30 mouse cellular contexts compared by ENCODE assay signal in the genomic region with DNA sequence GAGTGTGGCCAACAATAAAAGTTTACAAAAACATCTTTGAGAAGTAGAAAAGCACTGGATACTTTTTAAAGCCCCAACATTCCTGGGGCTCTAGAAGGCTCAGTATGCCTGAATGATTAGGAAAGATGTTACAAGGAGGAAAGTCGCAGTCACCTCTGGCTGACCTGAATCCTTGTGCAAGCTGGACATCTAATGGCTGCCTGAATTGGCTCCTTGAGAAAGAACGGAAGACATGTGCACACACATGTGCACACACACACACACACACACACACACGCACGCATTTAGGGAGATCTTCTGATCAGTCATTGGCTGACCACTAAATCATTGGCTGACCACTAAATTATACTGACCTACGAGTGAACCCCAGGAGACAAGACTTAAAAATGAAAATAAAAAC. TPM values are rescaled to one million over a fixed set of nuclear protein-coding genes. Genes with fewer than 3 reads are reported as not detected.
DNase-seq lines count a peak whose midpoint lies in the region; ATAC-seq and TF ChIP-seq lines count a peak whose summit lies in the region.
"Had no signal": no experiment of that assay in that cellular context is flagged by ENCODE, and none has a peak within 500 bp of the region (broad histone marks: within the 10 kb centered on the region; RNA-seq: fewer than 3 reads in every experiment).

No protein-coding gene starts in this region.

- H3K4me2 ChIP-seq in kidney, embryonic 15.5 days: no peak overlapping the region
- no peak overlapping the region for H3K4me2 ChIP-seq in lung, postnatal 0 days (replicated peaks; ENCODE audit: low read depth, low read length)
- H3K4me2 ChIP-seq: embryonic facial prominence, embryonic 15.5 days; hindbrain, embryonic 13.5 days had no signal

- no peak for ATAC-seq in kidney, embryonic 15.5 days (replicated peaks; ENCODE audit: low FRiP score)
- peak; percentile 26; the same call in 1 of the 2 replicates for ATAC-seq in lung, postnatal 0 days
- ATAC-seq: activated CD4-positive, CD25-positive, alpha-beta regulatory T cell, adult 4 months; CD4-positive, CD25-positive, alpha-beta regulatory T cell, adult 4 months; forebrain, embryonic 14.5 days; hindbrain, postnatal 0 days had no signal

- H3K9ac ChIP-seq in kidney, embryonic 15.5 days: no peak overlapping the region
- no peak overlapping the region for H3K9ac ChIP-seq in lung, postnatal 0 days (replicated peaks; ENCODE audit: low read depth)
- H3K9ac ChIP-seq: embryonic facial prominence, embryonic 15.5 days; hindbrain, embryonic 13.5 days had no signal

- no peak for TF ChIP-seq EP300 in lung, postnatal 0 days (IDR thresholded peaks at IDR 0.05)

- no peaks in the 10 kb centered on the region for H3K36me3 ChIP-seq in kidney, embryonic 15.5 days
- H3K36me3 ChIP-seq in lung, postnatal 0 days (ENCODE audit: insufficient read depth, low read length): no peaks in the 10 kb centered on the region
- H3K36me3 ChIP-seq: embryonic facial prominence, embryonic 15.5 days; forebrain, embryonic 10.5 days; G1E; heart, embryonic 10.5 days; hindbrain, embryonic 13.5 days had no signal

- TF ChIP-seq CTCF in lung, postnatal 0 days (IDR thresholded peaks at IDR 0.05): no peak

- no peak overlapping the region for H3K4me3 ChIP-seq in kidney, embryonic 15.5 days (replicated peaks)
- no peak overlapping the region for H3K4me3 ChIP-seq in lung, postnatal 0 days (ENCODE audit: low read depth, low read length)
- H3K4me3 ChIP-seq: embryonic facial prominence, embryonic 15.5 days; erythroblast, embryonic 14.5 days; forebrain, embryonic 10.5 days; heart, embryonic 10.5 days; hindbrain, embryonic 13.5 days had no signal

- peaks cover 10% of the 10 kb centered on the region; the same call in 1 of the 2 replicates for H3K4me1 ChIP-seq in kidney, embryonic 15.5 days
- H3K4me1 ChIP-seq in lung, postnatal 0 days (ENCODE audit: insufficient read depth, low read depth, low read length): peaks cover 4% of the 10 kb centered on the region; the same call in 1 of the 2 replicates
- H3K4me1 ChIP-seq: heart, embryonic 10.5 days had no signal

- H3K9me3 ChIP-seq in kidney, embryonic 15.5 days (replicated peaks): no peaks in the 10 kb centered on the region
- no peaks in the 10 kb centered on the region for H3K9me3 ChIP-seq in lung, postnatal 0 days (ENCODE audit: low read length)
- H3K9me3 ChIP-seq: embryonic facial prominence, embryonic 15.5 days; forebrain, embryonic 10.5 days; G1E; heart, embryonic 10.5 days; hindbrain, embryonic 13.5 days had no signal

- DNase-seq in adrenal gland, postnatal 14 days: peak; percentile 25
- DNase-seq in adrenal gland, postnatal 36 days: no peak
- DNase-seq in kidney, adult 9 months: no peak
- peak; percentile 54 for DNase-seq in lung, postnatal 0 days (ENCODE audit: low spot score)
- DNase-seq in lung, postnatal 4 days: no peak
- peak; percentile 37 for DNase-seq in skeletal muscle tissue, adult 2 months (ENCODE audit: low read depth, low spot score)
- DNase-seq in cerebellum, adult 9-10 months: no peak
- DNase-seq: adrenal gland, postnatal 25 days; B cell, adult 2 months; cerebellum, adult 2 months; cerebellum, postnatal 14 days; embryo, embryonic 11 days; gastrocnemius, postnatal 36 days; heart, adult 18-20 months; heart, postnatal 10 days had no signal

- H3K27me3 ChIP-seq in kidney, embryonic 15.5 days: no peaks in the 10 kb centered on the region
- no peaks in the 10 kb centered on the region for H3K27me3 ChIP-seq in lung, postnatal 0 days (replicated peaks; ENCODE audit: insufficient read depth, low read length)
- H3K27me3 ChIP-seq: embryonic facial prominence, embryonic 15.5 days had no signal

- 69% methylated on average over 5 of the region's 5 CpGs for WGBS in kidney, embryonic 15.5 days
- 63% methylated on average over 5 of the region's 5 CpGs for WGBS in lung, postnatal 0 days

- 0 out of 2 replicates have a peak overlapping the region, but pooled peaks have one; percentile 32 for H3K27ac ChIP-seq in kidney, embryonic 15.5 days
- no peak overlapping the region for H3K27ac ChIP-seq in lung, postnatal 0 days (ENCODE audit: low read length)
- H3K27ac ChIP-seq: embryonic facial prominence, embryonic 15.5 days; forebrain, embryonic 10.5 days; heart, embryonic 10.5 days; hindbrain, embryonic 13.5 days; hindbrain, postnatal 0 days had no signal

RNA-seq across cellular contexts. Expression of gene Mfsd6l, which starts 14.9 kb away (rescaled TPM):
- 0.15 TPM in 1 of 2 replicates, not detected in the other for total RNA-seq in adrenal gland, postnatal 14 days (2021)
- total RNA-seq in adrenal gland, postnatal 36 days (2021): not detected
- 2.1 TPM in 2 replicates for polyA plus RNA-seq in kidney, embryonic 15.5 days (2015; fragmentation: Nextera tagmentation; extraction: Ambion mirVana)
- 5.8 and 6.3 TPM in 2 replicates for polyA plus RNA-seq in lung, postnatal 0 days (2015; fragmentation: Nextera tagmentation; extraction: Ambion mirVana)
- total RNA-seq: adrenal gland, adult 18-20 months; common myeloid progenitor, adult 5-6 weeks; gastrocnemius, postnatal 36 days; hematopoietic stem cell, adult 5-6 weeks had no signal
- polyA plus RNA-seq: activated CD4-positive, CD25-positive, alpha-beta regulatory T cell, adult 4 months; CD4-positive, CD25-positive, alpha-beta regulatory T cell, adult 4 months; erythroblast, embryonic 14.5 days; forebrain, embryonic 14.5 days; G1E; heart, embryonic 14.5 days; hindbrain, embryonic 13.5 days had no signal

RNA-seq across cellular contexts. Expression of gene Ccdc42, which starts 16.0 kb away (rescaled TPM):
- total RNA-seq in adrenal gland, postnatal 14 days (2021): not detected in 2 replicates
- not detected for total RNA-seq in adrenal gland, postnatal 36 days (2021)
- 3.2 and 3.8 TPM in 2 replicates for polyA plus RNA-seq in kidney, embryonic 15.5 days (2015; fragmentation: Nextera tagmentation; extraction: Ambion mirVana)
- 0.81 and 0.91 TPM in 2 replicates for polyA plus RNA-seq in lung, postnatal 0 days (2015; fragmentation: Nextera tagmentation; extraction: Ambion mirVana)
- total RNA-seq: adrenal gland, postnatal 25 days; common myeloid progenitor, adult 5-6 weeks; G1E; gastrocnemius, postnatal 36 days; heart, adult 18-20 months; hematopoietic stem cell, adult 5-6 weeks; hindbrain, postnatal 0 days had no signal
- polyA plus RNA-seq: activated CD4-positive, CD25-positive, alpha-beta regulatory T cell, adult 4 months; CD4-positive, CD25-positive, alpha-beta regulatory T cell, adult 4 months; embryonic facial prominence, embryonic 15.5 days; erythroblast, embryonic 14.5 days; G1E had no signal

Comparison
In these comparisons a context has a peak if more than half of its experiments do, and no peak if none do; other contexts are left out.
1. DNase-seq: peak in adrenal gland, postnatal 14 days (single experiment), lung, postnatal 0 days (single experiment) and skeletal muscle tissue, adult 2 months (single experiment); none in adrenal gland, postnatal 36 days (0 of 2), kidney, adult 9 months (single experiment), lung, postnatal 4 days (0 of 2) and cerebellum, adult 9-10 months (single experiment).